Mouse (Mus musculus) C2C12 (cell line): ENCODE data around the gene Prss12.

ENCODE experiments used
- CEBPB ChIP-seq: IDR thresholded peaks from one replicate; pipeline ENCODE4 v1.6.1; 2011; ENCODE audit warnings: low read depth, mild to moderate bottlenecking, control low read depth, moderate library complexity
- CTCF ChIP-seq: IDR thresholded peaks from one replicate; pipeline ENCODE4 v1.5.1; 2011; ENCODE audit not compliant: control insufficient read depth, insufficient read depth, insufficient read length
- FOSL1 ChIP-seq: IDR thresholded peaks from one replicate; pipeline ENCODE4 v1.8.0; 2011; ENCODE audit warnings: mild to moderate bottlenecking, low read length; ENCODE audit not compliant: poor library complexity, insufficient read depth, severe bottlenecking
- USF1 ChIP-seq: IDR thresholded peaks from one replicate; pipeline ENCODE4 v1.6.1; 2011; ENCODE audit warnings: low read depth, mild to moderate bottlenecking, control low read depth, moderate library complexity

- TF ChIP-seq CTCF (no peak), USF1 (no peak), FOSL1 (no peak), CEBPB (no peak)
Measured at GRCm38 (mm10) chr3:123493163-123493562, 46.5 kb downstream of the Prss12 start.
